ENCODE assay signal across 26 mouse cellular contexts in genomic region chr3:50419161-50419560, GRCm38 (mm10). TPM values are rescaled to one million over a fixed set of nuclear protein-coding genes. Genes with fewer than 3 reads are reported as not detected.
"Had no signal": no experiment of that assay in that cellular context is flagged by ENCODE, and none has a peak within 500 bp of the region (broad histone marks: within the 10 kb centered on the region; RNA-seq: fewer than 3 reads in every experiment).

No protein-coding gene starts in this region.

- H3K27ac ChIP-seq: embryonic facial prominence, embryonic 10.5 days; embryonic facial prominence, embryonic 12.5 days; embryonic facial prominence, embryonic 13.5 days; embryonic facial prominence, embryonic 15.5 days; forebrain, embryonic 10.5 days; forebrain, embryonic 12.5 days; forebrain, embryonic 13.5 days; forebrain, embryonic 15.5 days; gastrocnemius, adult 2 months; heart, adult 2 months had no signal

- ATAC-seq: forebrain, embryonic 13.5 days; forebrain, embryonic 14.5 days; forebrain, embryonic 15.5 days; forebrain, embryonic 16.5 days; forebrain, postnatal 0 days had no signal

- H3K27me3 ChIP-seq: embryonic facial prominence, embryonic 12.5 days; embryonic facial prominence, embryonic 13.5 days; embryonic facial prominence, embryonic 15.5 days; forebrain, embryonic 12.5 days; forebrain, embryonic 13.5 days; forebrain, embryonic 15.5 days had no signal

- H3K4me2 ChIP-seq: embryonic facial prominence, embryonic 12.5 days; embryonic facial prominence, embryonic 13.5 days; embryonic facial prominence, embryonic 15.5 days; forebrain, embryonic 12.5 days; forebrain, embryonic 13.5 days; forebrain, embryonic 15.5 days had no signal

- DNase-seq: cerebellum, adult 9-11 months; cerebellum, postnatal 10 days; cerebellum, postnatal 14 days; cerebellum, postnatal 25 days; cerebellum, postnatal 36 days; embryo, embryonic 11 days; forebrain, postnatal 0 days; gastrocnemius, adult 2 months; gastrocnemius, postnatal 10 days; gastrocnemius, postnatal 14 days; gastrocnemius, postnatal 25 days; gastrocnemius, postnatal 36 days; heart, adult 11 months; heart, adult 18-20 months; heart, adult 2 months had no signal

- H3K9me3 ChIP-seq: embryonic facial prominence, embryonic 10.5 days; embryonic facial prominence, embryonic 12.5 days; embryonic facial prominence, embryonic 13.5 days; embryonic facial prominence, embryonic 15.5 days; forebrain, embryonic 10.5 days; forebrain, embryonic 12.5 days; forebrain, embryonic 13.5 days; forebrain, embryonic 15.5 days had no signal

- H3K36me3 ChIP-seq: embryonic facial prominence, embryonic 10.5 days; embryonic facial prominence, embryonic 12.5 days; embryonic facial prominence, embryonic 13.5 days; embryonic facial prominence, embryonic 15.5 days; forebrain, embryonic 10.5 days; forebrain, embryonic 12.5 days; forebrain, embryonic 15.5 days had no signal

- H3K4me1 ChIP-seq: embryonic facial prominence, embryonic 12.5 days; embryonic facial prominence, embryonic 15.5 days had no signal

- H3K4me3 ChIP-seq: embryonic facial prominence, embryonic 10.5 days; embryonic facial prominence, embryonic 12.5 days; embryonic facial prominence, embryonic 13.5 days; embryonic facial prominence, embryonic 15.5 days; erythroblast, embryonic 14.5 days; forebrain, embryonic 10.5 days; forebrain, embryonic 12.5 days; forebrain, embryonic 13.5 days; forebrain, embryonic 15.5 days; gastrocnemius, adult 2 months; heart, adult 2 months had no signal

- H3K9ac ChIP-seq: embryonic facial prominence, embryonic 12.5 days; embryonic facial prominence, embryonic 13.5 days; embryonic facial prominence, embryonic 15.5 days; forebrain, embryonic 12.5 days; forebrain, embryonic 13.5 days; forebrain, embryonic 15.5 days; forebrain, postnatal 0 days had no signal

RNA-seq across cellular contexts. Expression of gene Slc7a11, which starts 24.3 kb away (rescaled TPM):
- polyA plus RNA-seq: erythroblast, embryonic 14.5 days had no signal
